Mouse (Mus musculus) left cerebral cortex, postnatal 10 days (tissue): ENCODE measurements around the gene Myzap. TPM values are rescaled to one million over a fixed set of nuclear protein-coding genes. Genes with fewer than 3 reads are reported as not detected.

Source experiments
- DNase-seq, 2 experiments: peaks; one replicate each; pipeline ENCODE4 v3.0.0; 2021 to 2022; ENCODE audit warnings: low spot score in 2 of 2, mixed read lengths in 1 of 2; ENCODE audit errors: extremely low spot score in 1 of 2
- intact Hi-C: fragments of 180-260 bp; cut with DNase I; formaldehyde crosslinking; loops from one replicate; pipeline ENCODE4 v1.15.1; 2025
- total RNA-seq, 2 experiments: library from RNA; stranded (reverse); gene quantifications; 2 replicates each; pipeline ENCODE4 v1.2.3; 2021

Gene Myzap
- total RNA-seq, 2 experiments from 2014 or later: 1.9 to 3.0 TPM

DNA sequence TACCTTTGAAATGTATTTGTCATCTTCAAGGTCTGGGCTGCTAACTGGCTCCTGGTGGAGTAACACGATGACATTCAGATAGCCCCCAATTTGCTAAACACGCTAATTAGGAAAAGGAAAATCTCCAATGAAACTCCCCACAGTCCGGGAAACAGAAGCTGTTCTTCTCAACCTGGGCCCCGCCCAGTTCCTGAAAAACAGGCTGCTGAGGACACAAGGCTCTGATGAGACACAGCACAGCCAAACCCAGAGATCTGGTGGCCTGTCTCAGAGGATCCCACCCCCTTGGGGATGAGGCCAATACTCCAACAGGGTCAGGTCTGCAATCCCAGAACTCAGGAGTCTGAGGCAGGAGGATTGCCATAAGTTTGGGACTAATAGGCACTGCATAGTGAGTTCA, 25.4 kb downstream of the Myzap start:
- peak in 1 of 2 experiments; percentile 41 for DNase-seq
- intact Hi-C loops: no loop called here

DNA sequence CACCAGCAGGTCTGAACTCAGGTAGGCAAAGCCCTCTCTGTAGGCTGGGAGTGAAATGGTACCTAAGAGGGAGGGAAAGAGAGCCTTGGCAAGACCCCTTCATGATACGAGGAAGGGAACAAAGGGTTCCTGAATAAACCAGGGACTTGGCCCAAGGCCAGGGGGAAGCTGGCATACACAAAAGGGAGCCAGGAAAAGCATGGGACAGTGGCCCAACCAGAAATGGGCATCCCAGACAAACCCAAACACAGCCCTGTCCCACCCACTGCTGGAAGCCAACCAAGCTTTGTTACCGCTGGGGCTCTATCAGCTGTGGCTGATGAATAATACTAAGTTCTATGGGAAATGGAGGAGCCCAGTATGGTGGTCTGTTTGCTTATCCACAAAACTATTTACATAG, 34.4 kb downstream of the Myzap start:
- intact Hi-C loops: no loop called here
- DNase-seq: peak; percentile 35 to 67

DNA sequence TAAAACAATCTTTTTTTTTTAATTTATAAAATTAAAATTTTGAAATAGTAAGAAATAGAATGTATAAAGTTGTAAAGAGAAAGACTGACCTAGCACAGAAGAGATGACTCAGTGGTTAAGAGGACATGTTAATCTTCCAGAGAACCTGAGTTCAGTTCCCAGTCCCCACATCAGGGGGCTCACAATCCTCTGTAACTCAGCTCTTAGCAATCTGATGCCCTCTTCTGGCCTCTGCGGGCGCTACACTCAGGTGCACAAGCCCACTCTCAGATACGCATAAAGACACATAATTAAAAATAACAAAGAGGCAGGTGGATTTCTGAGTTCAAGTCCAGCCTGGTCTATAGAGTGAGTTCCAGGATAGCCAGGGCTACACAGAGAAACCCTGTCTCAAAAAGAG, 38.2 kb downstream of the Myzap start:
- DNase-seq: no peak
- intact Hi-C loops: loop anchor here (5.0 kb wide), 1 partner anchor 43 kb away; no protein-coding TSS in a partner anchor

DNA sequence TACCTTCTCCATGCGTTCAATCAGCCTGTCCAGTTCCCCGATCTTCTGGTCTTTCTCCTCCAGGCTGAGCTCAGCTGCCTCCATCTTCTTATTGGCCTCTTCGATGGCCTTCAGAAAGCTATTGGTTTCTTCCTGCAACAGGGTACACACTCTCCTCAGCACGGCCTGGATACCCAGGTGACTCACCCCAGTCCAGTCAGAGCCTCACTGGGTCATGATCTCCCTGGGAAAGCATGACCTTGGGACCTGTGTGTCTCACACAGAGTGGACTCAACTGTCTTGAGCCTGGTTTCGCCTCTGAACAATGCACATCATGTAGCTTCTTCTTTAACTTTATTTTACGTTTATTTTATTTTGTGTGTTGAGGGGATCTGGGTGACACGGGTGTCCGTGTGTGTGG, 42.0 kb downstream of the Myzap start:
- DNase-seq: no peak
- intact Hi-C loops: loop anchor here (5.0 kb wide), 1 partner anchor 47 kb away; no protein-coding TSS in a partner anchor

DNA sequence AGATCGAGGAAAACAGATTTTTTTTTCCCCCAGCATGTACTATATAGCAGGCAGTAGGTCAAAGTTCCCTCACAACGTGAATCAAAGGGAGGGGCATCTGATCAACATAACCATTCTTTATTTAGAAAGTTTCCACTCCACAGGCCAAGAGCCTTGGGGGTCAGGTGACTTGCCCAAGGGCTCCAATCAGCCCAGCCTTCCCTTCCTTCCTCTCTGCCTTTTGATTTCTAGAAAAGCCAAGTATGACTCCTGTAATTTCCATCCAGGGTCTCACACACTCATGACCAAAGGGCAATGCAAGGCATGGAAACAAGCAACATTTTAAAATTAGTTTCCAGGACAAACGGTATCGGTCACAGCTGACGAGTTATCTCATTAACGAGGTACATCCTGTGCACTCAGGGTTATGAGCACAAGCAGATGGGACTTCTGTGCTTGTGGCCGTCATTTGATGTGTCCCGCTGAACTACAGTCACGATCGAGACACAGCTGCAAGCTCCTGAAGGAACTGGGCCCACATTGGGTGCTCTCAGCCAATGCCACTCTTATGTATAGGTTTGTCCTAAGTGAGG, 44.4 kb downstream of the Myzap start:
- no peak for DNase-seq
- intact Hi-C loops: no loop called here

DNA sequence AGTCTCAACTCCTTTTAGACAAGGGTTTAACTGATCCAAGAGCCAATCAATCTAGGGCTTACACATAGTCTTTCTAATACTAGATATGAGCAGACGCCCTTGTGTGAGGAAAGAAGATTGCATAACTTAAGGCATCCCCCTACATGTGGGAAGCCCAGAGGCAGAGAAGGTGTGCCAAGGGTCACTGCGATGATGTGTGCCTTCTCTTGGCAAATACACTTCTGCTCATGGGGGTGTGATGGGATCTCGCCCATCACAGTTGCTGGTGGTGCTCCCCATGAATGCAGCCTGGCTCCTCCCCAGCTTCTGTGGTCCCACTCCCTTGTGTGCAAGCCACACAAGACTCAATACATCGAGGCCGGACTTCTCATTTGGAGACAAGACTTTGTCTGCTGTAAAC, 47.3 kb downstream of the Myzap start:
- DNase-seq: no peak
- intact Hi-C loops: no loop called here

DNA sequence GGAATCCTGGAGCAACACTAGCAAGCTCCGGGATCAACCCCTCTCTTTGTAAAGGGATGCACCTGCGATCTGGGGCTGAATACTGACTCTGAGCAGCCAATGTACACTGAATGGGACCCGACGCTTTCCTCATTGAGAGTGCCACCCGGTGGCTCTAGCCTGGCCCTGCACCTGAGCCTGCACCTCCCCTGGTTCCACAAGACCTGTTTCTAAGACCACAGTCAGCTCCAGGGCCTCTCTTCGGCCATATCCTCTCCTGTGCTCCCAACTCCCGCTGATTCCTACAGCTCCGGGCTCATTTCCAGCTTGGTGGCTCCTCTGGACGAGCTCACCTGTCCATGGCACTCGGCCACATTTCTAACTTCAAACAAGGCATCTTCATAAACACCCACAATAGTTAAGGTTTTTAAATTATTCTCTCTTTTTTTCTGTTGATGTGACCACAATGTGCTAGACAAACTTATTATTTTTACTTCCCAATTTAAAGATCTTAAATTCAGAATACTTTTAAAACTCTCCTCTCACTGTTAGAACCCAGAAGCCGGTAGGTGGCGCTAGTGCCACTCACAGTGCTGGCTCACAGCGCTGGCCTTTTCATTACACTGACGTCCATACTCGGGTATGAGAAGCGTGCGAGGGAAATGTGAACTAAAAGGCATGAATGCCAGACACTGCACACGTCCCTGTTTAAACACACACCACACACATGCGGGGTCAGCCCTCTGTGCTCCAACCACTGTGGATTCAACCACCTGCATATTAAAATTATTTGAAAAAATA, 48.5 kb downstream of the Myzap start:
- intact Hi-C loops: loop anchor here (2.0 kb wide), 1 partner anchor 73 kb away; no protein-coding TSS in a partner anchor
- DNase-seq: peak; percentile 74 to 88

DNA sequence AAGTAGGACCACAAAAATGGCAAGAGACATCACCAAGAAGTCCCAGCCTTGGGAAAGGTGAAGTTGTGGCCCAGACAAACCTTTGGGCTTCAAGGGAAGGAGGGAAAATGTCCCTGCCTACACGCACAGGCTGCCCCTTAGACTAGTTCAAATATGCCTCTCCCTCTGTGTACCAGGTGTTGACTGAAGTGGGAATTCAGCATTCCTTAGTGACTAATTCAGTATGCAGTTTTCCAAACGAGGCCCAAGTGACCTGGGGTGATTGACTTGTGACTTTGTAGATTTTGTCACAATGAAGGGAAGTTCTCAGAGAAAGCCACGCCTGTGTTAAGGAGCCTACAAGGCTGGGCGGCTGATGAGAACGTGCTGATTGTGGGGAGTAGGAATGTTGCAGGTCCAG, 49.9 kb downstream of the Myzap start:
- intact Hi-C loops: loop anchor here (2.0 kb wide), 1 partner anchor 75 kb away; no protein-coding TSS in a partner anchor
- DNase-seq: no peak

DNA sequence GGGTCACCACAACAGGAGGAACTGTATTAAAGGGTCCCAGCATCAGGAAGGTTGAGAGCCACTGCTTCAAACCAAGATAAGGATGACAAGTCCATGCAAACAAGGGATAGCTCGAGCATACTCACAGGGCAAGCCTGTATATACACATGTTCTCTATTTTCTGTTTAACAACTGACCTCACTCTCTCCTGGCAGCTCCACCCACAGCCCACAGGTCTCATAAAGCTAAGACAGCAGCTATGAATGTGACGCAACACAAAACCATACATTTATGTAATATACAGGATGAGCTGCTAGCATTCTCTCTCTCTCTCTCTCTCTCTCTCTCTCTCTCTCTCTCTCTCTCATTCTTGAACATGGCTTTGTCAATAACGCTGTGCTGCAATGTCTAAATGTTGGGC, 51.4 kb downstream of the Myzap start:
- DNase-seq: no peak
- intact Hi-C loops: no loop called here

DNA sequence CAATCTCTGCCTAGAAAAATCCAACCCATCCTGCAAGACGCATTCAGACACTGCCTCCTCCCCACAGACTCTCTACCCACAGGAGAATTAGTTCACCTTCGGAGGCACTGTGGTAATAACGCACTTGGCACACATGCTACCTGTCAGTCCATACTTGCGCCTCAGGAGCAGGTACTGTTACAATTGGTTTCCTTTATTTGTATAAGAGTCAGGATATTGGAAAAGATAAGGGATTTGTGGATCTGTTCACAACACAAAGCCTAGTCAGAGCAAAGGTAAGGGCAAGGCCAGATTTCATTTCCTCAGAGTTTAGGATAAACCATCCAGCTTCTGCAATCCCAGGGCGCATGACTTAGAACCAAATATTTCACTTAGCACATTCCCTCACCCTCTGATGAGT, 56.4 kb downstream of the Myzap start:
- no peak for DNase-seq
- intact Hi-C loops: no loop called here

DNA sequence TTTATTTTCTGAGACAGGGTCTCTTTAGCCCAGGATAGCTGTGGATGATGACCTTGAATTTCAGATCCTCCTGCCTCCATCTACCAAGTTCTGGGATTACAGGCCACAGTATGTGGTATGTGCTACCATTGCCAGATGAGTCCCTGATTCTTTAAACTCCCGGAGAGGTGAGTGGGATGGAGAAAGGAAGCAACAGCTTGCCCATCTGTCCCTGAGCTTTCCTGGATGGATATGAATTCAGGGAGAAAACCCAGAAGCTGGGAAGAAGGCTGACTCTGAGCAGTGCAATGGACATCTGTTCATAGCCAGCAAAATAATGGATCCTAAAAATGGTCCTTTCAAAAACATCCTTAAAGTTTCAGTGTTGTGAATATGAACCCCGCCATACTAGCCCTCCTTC, 57.1 kb downstream of the Myzap start:
- intact Hi-C loops: no loop called here

DNA sequence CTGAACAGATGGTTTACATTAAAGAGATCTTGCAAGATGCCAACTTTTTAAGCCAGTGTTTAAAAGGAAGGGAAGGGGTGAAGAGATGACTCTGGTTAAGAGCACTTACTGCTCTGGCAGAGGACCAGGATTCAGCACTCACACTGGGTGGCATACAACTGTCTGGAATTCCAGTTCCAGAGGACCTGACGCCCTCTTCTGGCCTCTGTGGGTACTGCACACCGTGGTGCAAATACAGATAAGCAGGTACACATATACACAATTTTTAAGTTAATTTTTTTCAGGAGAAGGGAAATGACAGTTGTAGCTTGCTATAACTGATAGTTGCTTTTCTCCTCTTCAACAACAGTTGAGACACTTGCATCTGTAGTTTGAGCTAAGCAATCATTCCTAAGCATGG, 62.2 kb downstream of the Myzap start:
- peak in 1 of 2 experiments; percentile 31 for DNase-seq
- intact Hi-C loops: no loop called here

More for the DNA sequence above, 57.1 kb downstream of the Myzap start:
- DNase-seq: no peak

DNA sequence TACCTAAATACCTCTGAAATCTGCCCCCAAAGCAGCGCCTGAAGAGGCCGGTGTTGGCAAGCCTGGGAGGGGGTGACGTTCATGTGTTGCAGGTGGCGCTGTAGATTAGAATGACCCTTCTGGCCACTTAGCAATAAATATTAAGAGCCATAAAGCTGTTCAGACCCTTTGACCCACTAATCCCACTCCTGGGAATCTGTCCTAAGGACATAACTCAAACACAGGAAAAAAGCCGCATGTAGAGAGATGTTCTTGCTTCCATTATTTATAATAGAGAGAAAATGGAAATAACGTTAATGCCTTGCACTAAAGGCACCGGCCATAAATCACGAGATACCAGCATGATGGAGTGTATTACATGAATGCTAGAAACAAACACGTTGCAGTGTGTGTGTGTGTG, 64.7 kb downstream of the Myzap start:
- DNase-seq: no peak
- intact Hi-C loops: no loop called here

DNA sequence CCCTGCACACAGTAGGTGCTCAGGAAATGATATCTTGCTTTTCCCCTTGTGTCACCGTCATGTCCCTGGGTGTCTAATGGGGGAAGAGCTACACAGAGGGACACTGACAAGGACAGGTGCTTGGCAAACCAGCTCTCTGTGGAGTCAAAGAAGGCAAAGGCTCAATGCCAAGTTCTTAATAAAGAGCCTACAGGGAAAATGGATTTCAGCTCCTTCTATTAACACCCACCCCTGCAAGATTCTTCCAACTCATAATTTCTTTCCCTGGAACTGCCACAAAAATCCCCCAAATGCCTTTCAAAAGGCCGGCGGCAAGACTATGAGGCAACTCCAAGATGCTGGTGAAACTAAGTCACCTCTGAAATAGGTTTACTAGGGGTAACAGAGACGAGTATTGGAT, 68.3 kb downstream of the Myzap start:
- DNase-seq: no peak
- intact Hi-C loops: no loop called here

DNA sequence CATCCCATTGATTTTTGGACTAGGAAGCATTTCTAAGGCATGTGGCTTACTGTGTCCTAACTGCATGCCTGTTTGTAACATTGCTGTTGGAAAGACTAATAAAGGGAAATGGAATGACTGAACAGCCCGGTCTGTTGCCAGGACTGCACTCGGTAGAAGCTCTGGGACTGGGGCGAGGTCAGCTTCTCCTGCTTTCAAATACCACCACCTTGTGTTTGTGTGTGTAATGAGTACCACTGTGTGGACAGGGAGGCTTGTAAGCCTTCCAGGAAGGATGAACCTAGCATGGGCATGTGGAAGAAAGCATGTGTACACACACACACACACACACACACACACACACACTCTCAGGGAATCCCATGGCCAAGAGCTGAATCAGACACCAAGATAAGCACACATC, 72.3 kb downstream of the Myzap start:
- no peak for DNase-seq
- intact Hi-C loops: no loop called here

DNA sequence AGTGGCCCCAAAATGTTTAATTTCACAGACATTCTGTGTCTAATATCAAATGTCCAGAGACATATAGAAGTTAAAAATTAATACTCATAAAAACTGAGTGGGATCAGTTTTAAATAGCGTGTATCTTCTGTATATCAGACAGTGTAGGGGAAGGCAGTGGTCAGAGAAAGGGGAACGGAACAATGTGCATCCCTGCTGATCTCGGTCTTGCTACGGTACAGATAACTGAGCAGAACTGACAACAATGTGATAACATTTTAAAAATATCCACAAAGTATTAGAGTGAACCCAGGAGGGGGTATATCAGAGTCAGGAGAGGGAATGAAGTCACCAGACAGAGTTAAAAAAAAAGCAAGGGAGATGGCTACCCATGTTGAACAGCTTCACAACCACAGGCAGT, 74.7 kb downstream of the Myzap start:
- intact Hi-C loops: no loop called here
- no peak for DNase-seq

DNA sequence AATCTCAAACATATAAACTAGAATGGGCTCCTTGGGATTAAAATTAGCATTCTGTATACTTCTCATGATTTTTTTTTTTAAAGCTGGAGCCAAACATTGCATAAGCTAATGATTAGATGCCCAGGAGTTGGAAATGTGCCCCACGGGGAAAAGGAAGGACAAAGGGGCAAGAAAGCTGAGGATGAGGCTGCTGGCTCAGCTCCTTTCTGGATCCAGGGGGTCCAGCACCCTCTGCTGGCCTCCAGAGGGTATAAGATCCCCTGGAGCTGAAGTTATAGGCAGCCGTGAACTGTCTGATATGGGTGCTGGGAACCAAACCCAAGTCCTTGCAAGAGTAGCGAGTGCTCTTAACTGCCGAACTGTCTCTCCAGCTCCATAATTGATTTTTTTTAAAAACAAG, 76.3 kb downstream of the Myzap start:
- no peak for DNase-seq
- intact Hi-C loops: no loop called here

DNA sequence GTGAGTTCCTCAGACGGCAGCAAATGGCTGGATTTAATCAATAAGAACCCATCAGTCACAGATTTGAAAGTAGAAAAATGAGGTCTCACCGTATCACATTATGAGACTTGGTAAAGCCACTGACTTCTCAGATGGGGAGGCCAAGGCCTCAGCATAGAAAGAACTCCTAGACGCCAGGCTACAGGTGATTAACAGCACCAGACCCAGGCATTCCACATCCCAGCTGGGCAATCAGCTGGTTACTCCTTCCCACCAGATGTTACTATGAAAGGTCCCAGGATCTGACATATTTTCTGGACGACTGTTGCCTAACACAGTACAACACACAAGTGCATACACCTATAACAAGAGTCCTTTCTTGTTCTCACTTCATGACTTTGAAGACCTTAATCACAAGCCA, 78.6 kb downstream of the Myzap start:
- intact Hi-C loops: no loop called here
- DNase-seq: no peak

DNA sequence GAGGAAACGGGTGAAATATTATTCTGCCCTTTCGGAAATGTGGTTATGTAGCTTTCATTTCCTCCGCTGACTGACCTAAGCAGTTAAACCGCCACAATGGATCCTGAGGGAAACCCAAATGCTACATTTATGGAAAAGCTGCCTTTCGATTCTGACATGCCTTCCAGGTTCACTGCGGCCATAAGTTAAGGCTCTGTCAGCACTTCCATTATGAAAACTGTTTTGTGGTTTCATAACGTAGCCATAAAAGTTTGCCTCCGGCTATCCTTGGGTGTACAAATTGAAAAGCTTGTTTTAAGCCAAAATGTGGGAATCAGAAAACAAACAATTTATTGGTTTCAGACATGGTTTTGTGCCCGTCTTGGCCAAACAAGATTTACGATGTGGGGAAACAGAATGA, 79.3 kb downstream of the Myzap start:
- no peak for DNase-seq
- intact Hi-C loops: no loop called here

DNA sequence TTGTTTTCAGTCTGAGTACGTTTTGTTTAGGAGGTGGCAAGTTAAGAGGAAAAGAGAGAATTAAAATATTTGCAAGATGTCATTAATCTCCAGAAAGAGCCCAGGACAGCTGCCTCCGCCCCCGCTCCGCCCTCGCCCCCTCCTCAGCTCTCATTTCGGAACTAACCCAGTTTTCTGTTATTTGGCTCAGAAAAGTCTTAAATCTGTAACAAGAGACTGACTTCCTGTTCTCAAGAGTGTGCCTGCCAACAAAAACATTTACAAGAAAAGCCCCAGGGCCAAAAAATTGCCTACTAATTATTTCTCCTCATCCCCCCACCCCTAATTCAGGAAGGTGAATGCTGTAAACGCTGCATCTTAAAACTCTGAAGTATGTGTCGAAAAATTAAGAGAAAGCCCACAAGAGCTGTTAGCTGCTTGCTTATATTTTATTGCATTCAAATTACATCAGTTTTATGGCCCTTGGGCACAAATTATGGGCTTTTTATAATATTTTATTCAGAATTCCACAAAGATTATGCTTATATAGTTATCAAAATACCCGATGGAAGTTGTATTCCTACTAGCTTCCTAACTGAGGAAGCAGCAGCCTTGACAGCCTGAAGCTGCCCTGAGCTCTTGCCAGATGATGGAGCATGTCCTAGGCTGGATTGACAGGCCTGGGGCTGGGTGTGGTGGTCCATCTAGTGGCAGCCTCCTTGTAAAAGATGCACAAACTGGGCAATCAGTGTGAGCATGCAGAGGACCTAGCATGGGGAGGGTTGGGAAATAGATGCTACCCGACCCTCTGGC, 93.6 kb downstream of the Myzap start:
- intact Hi-C loops: no loop called here
- peak in 1 of 2 experiments; percentile 46 for DNase-seq
